Mouse (Mus musculus) forebrain, embryonic 15.5 days (tissue): ENCODE data around the gene Bcas3. TPM values are rescaled to one million over a fixed set of nuclear protein-coding genes. Genes with fewer than 3 reads are reported as not detected.

Experiments used
- ATAC-seq: fragments of 200-750 bp; cut with Nextera tagmentation; replicated peaks from 2 replicates; pipeline ENCODE4 v1.8.0; 2017; ENCODE audit warnings: mild to moderate bottlenecking, moderate TSS enrichment, moderate library complexity
- H3K27ac ChIP-seq: fragments of 300-500 bp; sonication (generic); replicated peaks from 2 replicates; pipeline ENCODE4 v1.5.1; 2015; ENCODE audit warnings: mild to moderate bottlenecking, inconsistent platforms
- H3K27me3 ChIP-seq: fragments of 300-500 bp; sonication (generic); 2 replicates; pipeline ENCODE4 v1.6.1; 2015; ENCODE audit warnings: inconsistent platforms
- H3K36me3 ChIP-seq: fragments of 300-500 bp; sonication (generic); 2 replicates; pipeline ENCODE4 v1.6.1; 2015; ENCODE audit warnings: mild to moderate bottlenecking, inconsistent platforms
- H3K4me1 ChIP-seq: fragments of 300-500 bp; sonication (generic); 2 replicates; pipeline ENCODE4 v1.6.1; 2015; ENCODE audit warnings: inconsistent platforms
- H3K4me2 ChIP-seq: fragments of 300-500 bp; sonication (generic); replicated peaks from 2 replicates; pipeline ENCODE4 v1.6.1; 2015; ENCODE audit warnings: mild to moderate bottlenecking, inconsistent platforms
- H3K4me3 ChIP-seq: fragments of 300-500 bp; sonication (generic); 2 replicates; pipeline ENCODE4 v1.5.1; 2015; ENCODE audit warnings: mild to moderate bottlenecking, inconsistent platforms
- H3K9ac ChIP-seq: fragments of 300-500 bp; sonication (generic); replicated peaks from 2 replicates; pipeline ENCODE4 v1.6.1; 2015; ENCODE audit warnings: mild to moderate bottlenecking, inconsistent platforms
- H3K9me3 ChIP-seq: fragments of 300-500 bp; sonication (generic); 2 replicates; pipeline ENCODE4 v1.6.1; 2016; ENCODE audit warnings: inconsistent platforms
- WGBS: fragments of 180-500 bp; shearing (Covaris S2); methylation state at CpG from one replicate; pipeline ENCODE4 v1.1.7; 2015; ENCODE audit warnings: mixed read lengths; 5-methylcytosine and 5-hydroxymethylcytosine counted together
- polyA plus RNA-seq: library from polyadenylated mRNA; unstranded; fragments of >200 nt; fragmentation: Nextera tagmentation; extraction: Ambion mirVana; gene quantifications from 2 replicates; pipeline ENCODE4 v1.2.1, GENCODE M21; 2015

Bcas3 gene
- polyA plus RNA-seq, 1 experiment from 2014 or later = 30.1 TPM

GRCm38 (mm10) chr11:85329167-85329894 is 23.6 kb upstream of the Bcas3 start:
- Histone ChIP-seq H3K4me1 (peaks cover 7% of the 10 kb centered on the region; the same call in 1 of the 2 replicates), H3K9me3 (no peaks in the 10 kb centered on the region), H3K4me3 (no peak overlapping the region), H3K36me3 (peaks cover 17% of the 10 kb centered on the region), H3K27me3 (no peaks in the 10 kb centered on the region), H3K4me2 (no peak overlapping the region), H3K27ac (peak overlapping the region; percentile 53), H3K9ac (no peak overlapping the region)
- no peak; the same call in 1 of the 2 replicates for ATAC-seq
- 74% methylated on average over 7 of the region's 7 CpGs for WGBS

GRCm38 (mm10) chr11:85334778-85335177 is 18.2 kb upstream of the Bcas3 start:
- H3K36me3 ChIP-seq = peaks cover 38% of the 10 kb centered on the region
- no peaks in the 10 kb centered on the region for H3K9me3 ChIP-seq
- 49% methylated on average over 4 of the region's 4 CpGs for WGBS
- no peak overlapping the region for H3K4me2 ChIP-seq
- H3K27ac ChIP-seq = no peak overlapping the region
- no peak overlapping the region for H3K9ac ChIP-seq
- no peaks in the 10 kb centered on the region for H3K27me3 ChIP-seq
- peaks cover 4% of the 10 kb centered on the region; the same call in 1 of the 2 replicates for H3K4me1 ChIP-seq
- ATAC-seq = no peak
- no peak overlapping the region for H3K4me3 ChIP-seq

DNA sequence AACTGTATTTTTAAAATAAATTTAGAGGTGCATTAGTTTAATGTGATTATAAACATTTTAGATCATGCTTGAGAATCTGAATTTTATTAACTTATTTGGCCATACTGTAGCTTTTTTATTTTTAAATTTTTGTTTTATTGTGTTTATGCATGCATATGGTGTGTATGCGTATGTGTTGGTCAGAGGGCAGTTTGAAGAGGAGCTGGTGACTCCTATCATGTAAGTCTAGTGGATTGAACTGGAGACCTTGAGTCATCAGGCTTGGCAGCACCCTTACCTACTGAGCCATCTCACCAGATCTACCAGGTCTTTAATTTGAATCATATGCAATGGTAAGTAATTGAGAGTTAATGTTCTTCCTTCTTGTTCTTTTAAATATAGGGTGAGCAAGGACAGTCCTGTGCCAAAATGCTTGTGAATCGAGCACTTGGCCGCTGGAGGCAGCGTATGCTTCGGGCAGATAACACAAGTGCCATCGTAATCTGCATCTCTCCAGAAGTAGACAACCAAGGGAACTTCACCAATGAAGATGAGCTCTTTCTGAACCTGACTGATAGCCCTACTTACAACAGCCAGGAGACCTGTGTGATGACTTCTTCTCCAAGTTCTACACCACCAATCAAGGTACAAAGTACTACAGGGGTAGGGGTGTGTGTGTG is 13.7 kb upstream of the Bcas3 start:
- ATAC-seq = no peak
- 97% methylated on average over 6 of the region's 6 CpGs for WGBS
- Histone ChIP-seq H3K27ac (no peak overlapping the region), H3K9me3 (no peaks in the 10 kb centered on the region), H3K36me3 (peaks cover 40% of the 10 kb centered on the region), H3K4me1 (no peaks in the 10 kb centered on the region), H3K4me2 (no peak overlapping the region), H3K27me3 (no peaks in the 10 kb centered on the region), H3K4me3 (no peak overlapping the region), H3K9ac (no peak overlapping the region)

DNA sequence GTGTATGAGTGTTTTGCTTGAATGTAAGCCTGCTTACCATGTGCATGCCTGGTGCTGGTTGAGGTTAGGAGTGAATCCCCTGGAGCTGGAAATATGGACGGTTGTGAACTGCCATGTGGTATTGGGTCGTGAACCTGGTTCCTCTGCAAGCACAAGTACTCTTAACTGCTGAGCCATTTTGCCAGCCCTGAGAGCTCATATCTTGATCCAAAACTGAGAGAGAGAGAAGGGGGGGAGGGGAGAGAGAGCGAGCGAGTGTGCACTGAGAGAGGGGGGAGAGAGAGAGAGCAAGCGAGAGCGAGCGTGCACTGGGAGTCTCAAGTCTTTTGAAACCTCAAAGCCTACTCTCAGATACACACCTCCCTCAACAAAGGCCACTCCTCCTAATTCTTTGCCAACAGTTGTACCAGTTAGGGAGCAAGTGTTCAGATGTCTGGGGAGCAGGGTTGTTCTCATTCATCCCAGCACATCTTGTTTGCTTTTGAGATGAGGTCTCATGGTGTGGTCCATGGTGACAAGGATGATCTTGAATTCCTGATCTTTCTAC is 12.8 kb upstream of the Bcas3 start:
- no peak for ATAC-seq
- H3K9ac ChIP-seq = no peak overlapping the region
- 86% methylated on average over 7 of the region's 7 CpGs for WGBS
- no peak overlapping the region for H3K27ac ChIP-seq
- no peaks in the 10 kb centered on the region for H3K4me1 ChIP-seq
- no peak overlapping the region for H3K4me3 ChIP-seq
- no peaks in the 10 kb centered on the region for H3K27me3 ChIP-seq
- no peaks in the 10 kb centered on the region for H3K9me3 ChIP-seq
- H3K4me2 ChIP-seq = no peak overlapping the region
- peaks cover 40% of the 10 kb centered on the region for H3K36me3 ChIP-seq

DNA sequence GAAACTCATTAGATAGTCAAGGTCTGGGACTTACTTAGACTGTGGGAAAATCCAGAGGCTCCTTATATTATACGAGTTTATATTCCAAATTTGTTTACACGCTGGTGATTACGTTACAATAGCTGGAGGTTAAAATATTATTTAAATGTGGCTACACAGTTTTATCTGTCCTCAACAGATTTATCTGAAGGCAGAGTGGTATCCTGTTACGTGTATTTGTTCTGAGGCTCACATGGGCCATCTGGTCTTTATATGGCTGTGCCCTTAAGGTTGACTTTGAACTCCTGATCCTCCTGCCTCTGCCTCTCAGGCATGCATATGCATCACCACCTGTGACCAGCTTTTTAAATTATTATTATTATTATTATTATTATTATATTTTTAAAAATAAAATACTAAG is 852 bp downstream of the Bcas3 start:
- H3K36me3 ChIP-seq = peaks cover 4% of the 10 kb centered on the region; the same call in 1 of the 2 replicates
- peak overlapping the region; percentile 83 for H3K4me2 ChIP-seq
- no peaks in the 10 kb centered on the region for H3K9me3 ChIP-seq
- no peak for ATAC-seq
- no peaks in the 10 kb centered on the region for H3K27me3 ChIP-seq
- WGBS = 77% methylated on average over 4 of the region's 4 CpGs
- peak overlapping the region; percentile 72; the same call in 1 of the 2 replicates for H3K9ac ChIP-seq
- H3K4me3 ChIP-seq = peak overlapping the region; percentile 82
- no peak overlapping the region for H3K27ac ChIP-seq
- H3K4me1 ChIP-seq = peaks cover 11% of the 10 kb centered on the region

- Histone ChIP-seq H3K4me1 (no peaks in the 10 kb centered on the region), H3K9me3 (no peaks in the 10 kb centered on the region), H3K4me2 (no peak overlapping the region), H3K36me3 (peaks cover 9% of the 10 kb centered on the region), H3K27me3 (no peaks in the 10 kb centered on the region), H3K9ac (no peak overlapping the region), H3K27ac (no peak overlapping the region), H3K4me3 (no peak overlapping the region)
- WGBS = 95% methylated on average over 6 of the region's 6 CpGs
- no peak for ATAC-seq
Observed at GRCm38 (mm10) chr11:85359641-85360040, 6.7 kb downstream of the Bcas3 start.

DNA sequence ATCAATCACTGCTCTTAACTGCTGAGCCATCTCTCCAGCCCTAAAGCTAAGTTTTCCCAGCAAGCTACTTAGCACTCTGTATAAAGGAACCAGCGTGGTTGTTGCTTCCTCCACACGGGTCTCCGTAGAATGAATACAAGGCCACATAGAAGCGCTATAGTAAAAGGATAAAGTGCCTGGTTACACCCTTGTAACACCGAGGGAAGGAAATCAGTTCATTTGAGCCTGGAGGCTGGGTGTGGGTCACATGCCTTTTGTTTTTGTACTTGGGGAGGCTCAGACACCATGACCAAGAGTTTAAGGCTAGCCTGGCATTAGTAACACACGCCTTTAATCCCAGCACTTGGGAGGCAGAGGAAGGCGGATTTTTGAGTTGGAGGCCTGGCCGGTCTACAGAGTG is 8.7 kb downstream of the Bcas3 start:
- Histone ChIP-seq H3K9me3 (no peaks in the 10 kb centered on the region), H3K36me3 (peaks cover 15% of the 10 kb centered on the region), H3K4me2 (no peak overlapping the region), H3K9ac (no peak overlapping the region), H3K27me3 (no peaks in the 10 kb centered on the region), H3K4me1 (no peaks in the 10 kb centered on the region), H3K27ac (no peak overlapping the region), H3K4me3 (no peak overlapping the region)
- ATAC-seq = no peak
- WGBS = 80% methylated on average over 8 of the region's 8 CpGs

GRCm38 (mm10) chr11:85366168-85366567 is 13.2 kb downstream of the Bcas3 start:
- 97% methylated on average over 3 of the region's 3 CpGs for WGBS
- no peak for ATAC-seq
- Histone ChIP-seq H3K27me3 (no peaks in the 10 kb centered on the region), H3K27ac (no peak overlapping the region), H3K9ac (no peak overlapping the region), H3K36me3 (peaks cover 17% of the 10 kb centered on the region), H3K4me2 (no peak overlapping the region), H3K4me1 (no peaks in the 10 kb centered on the region), H3K9me3 (no peaks in the 10 kb centered on the region), H3K4me3 (no peak overlapping the region)

DNA sequence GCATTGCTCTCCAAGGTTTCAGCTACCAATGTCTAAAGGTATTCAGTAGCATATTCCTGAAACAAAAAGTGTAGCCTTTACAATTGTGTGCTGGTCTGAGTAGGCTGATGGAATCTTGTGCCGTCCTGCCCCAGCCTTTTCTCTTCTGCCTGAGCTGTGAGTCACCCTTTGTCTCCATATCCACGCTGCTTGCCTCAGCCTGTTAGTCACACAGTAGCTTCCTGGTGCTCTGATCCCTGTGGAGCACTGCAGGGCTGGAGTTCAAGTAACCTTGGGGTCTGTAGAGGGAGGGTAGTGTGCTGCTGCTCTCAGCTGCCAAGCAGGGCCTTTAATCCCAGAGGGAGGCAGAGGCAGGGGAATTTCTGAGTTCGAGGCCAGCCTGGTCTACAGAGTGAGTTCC is 14.9 kb downstream of the Bcas3 start:
- 70% methylated on average over 3 of the region's 3 CpGs for WGBS
- Histone ChIP-seq H3K9ac (no peak overlapping the region), H3K27ac (no peak overlapping the region), H3K9me3 (no peaks in the 10 kb centered on the region), H3K4me3 (no peak overlapping the region), H3K4me2 (no peak overlapping the region), H3K27me3 (no peaks in the 10 kb centered on the region), H3K4me1 (no peaks in the 10 kb centered on the region), H3K36me3 (peaks cover 28% of the 10 kb centered on the region)
- ATAC-seq = no peak

- no peak overlapping the region for H3K4me2 ChIP-seq
- no peaks in the 10 kb centered on the region for H3K4me1 ChIP-seq
- no peak overlapping the region for H3K27ac ChIP-seq
- no peaks in the 10 kb centered on the region for H3K27me3 ChIP-seq
- no peak for ATAC-seq
- WGBS = 90% methylated on average over 3 of the region's 3 CpGs
- no peak overlapping the region for H3K4me3 ChIP-seq
- H3K36me3 ChIP-seq = 0 out of 2 replicates have a peak, but pooled peaks cover 5% of the 10 kb centered on the region
- no peaks in the 10 kb centered on the region for H3K9me3 ChIP-seq
- no peak overlapping the region for H3K9ac ChIP-seq
Observed at GRCm38 (mm10) chr11:85379091-85379490, 26.1 kb downstream of the Bcas3 start.

GRCm38 (mm10) chr11:85380046-85380445 is 27.1 kb downstream of the Bcas3 start:
- Histone ChIP-seq H3K27me3 (no peaks in the 10 kb centered on the region), H3K4me2 (no peak overlapping the region), H3K9ac (no peak overlapping the region), H3K9me3 (no peaks in the 10 kb centered on the region), H3K27ac (no peak overlapping the region), H3K36me3 (0 out of 2 replicates have a peak, but pooled peaks cover 2% of the 10 kb centered on the region), H3K4me1 (no peaks in the 10 kb centered on the region), H3K4me3 (no peak overlapping the region)
- 11% methylated on average over 1 of the region's 1 CpGs for WGBS
- ATAC-seq = no peak

DNA sequence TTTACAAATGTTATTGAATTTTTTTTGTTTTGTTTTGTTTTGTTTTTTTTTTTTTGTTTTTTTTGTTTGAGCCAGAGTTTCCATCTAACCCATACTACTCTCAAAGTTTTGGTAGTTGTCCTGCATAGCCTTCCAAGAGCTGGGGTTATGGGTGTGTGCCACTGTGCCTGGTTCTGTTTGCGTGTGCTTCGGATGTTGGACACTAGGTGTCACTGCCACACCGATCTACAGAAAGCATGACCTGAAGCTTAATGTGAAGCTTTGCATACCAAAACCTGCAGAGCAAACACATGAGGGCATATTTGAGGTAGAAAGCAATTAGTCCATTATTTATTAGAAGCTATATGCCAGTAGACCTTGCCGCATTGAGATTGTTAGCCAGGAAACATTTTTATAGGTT is 29.1 kb downstream of the Bcas3 start:
- H3K4me1 ChIP-seq = no peaks in the 10 kb centered on the region
- no peaks in the 10 kb centered on the region for H3K27me3 ChIP-seq
- H3K4me3 ChIP-seq = no peak overlapping the region
- H3K27ac ChIP-seq = no peak overlapping the region
- WGBS = 20% methylated on average over 4 of the region's 4 CpGs
- no peak for ATAC-seq
- no peak overlapping the region for H3K9ac ChIP-seq
- H3K4me2 ChIP-seq = no peak overlapping the region
- no peaks in the 10 kb centered on the region for H3K9me3 ChIP-seq
- no peaks in the 10 kb centered on the region for H3K36me3 ChIP-seq
